Mouse (Mus musculus) embryonic fibroblast, embryonic 13.5 days (primary cell): ENCODE results near the gene Strn.

Experiments
- CTCF ChIP-seq: IDR thresholded peaks from 2 replicates; pipeline ENCODE4 v1.5.1; 2011; ENCODE audit warnings: mild to moderate bottlenecking, control low read depth, low read length, moderate library complexity, borderline replicate concordance; ENCODE audit not compliant: insufficient read depth
- POLR2A ChIP-seq: IDR thresholded peaks from 2 replicates; pipeline ENCODE4 v1.6.1; 2011; ENCODE audit warnings: low read depth, mild to moderate bottlenecking, control low read depth, low read length, moderate library complexity

DNA sequence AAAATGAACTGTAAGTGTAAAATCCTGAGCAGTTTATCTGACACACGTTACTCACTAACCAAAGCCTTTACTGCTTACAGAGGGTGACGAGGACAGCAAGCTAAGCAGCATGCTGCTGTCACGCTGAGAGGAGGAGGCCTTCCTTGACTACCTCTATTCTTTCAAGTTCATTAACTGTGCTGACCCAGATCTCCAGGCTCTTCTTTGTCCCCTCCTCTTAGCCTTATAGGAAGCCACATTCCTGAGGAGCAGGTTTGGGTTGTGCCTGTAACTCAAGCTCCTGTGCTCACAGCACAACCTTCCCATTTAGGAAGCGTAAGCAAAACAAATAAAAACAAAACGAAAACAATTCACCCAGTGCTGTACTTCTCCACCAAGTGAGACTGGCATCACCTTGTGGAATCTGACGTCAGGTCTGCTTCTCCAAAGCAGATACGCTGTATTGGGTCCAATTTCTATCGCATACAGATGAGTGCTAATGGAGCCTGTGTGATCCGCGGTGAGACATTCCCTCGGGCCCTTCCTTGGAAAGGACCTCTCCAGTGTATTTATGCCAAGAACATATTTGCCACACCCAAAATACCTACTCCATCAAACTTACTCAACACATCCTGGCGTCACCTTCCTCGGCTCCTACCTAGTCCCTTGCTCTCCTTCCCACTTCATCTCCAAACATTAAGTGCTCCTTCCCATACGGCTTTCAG is 10.1 kb downstream of the Strn start:
- TF ChIP-seq CTCF (no peak), POLR2A (no peak)
